Mouse (Mus musculus) T-helper 2 cell (primary cell): ENCODE measurements around the gene Pea15a.

Experiments used
- in situ Hi-C: fragments of 300-600 bp; cut with MboI, MseI; formaldehyde crosslinking; loops from one replicate; pipeline ENCODE4 v1.15.1; 2025; ENCODE audit warnings: high pct_unique_total_duplicates

Gene Pea15a

DNA sequence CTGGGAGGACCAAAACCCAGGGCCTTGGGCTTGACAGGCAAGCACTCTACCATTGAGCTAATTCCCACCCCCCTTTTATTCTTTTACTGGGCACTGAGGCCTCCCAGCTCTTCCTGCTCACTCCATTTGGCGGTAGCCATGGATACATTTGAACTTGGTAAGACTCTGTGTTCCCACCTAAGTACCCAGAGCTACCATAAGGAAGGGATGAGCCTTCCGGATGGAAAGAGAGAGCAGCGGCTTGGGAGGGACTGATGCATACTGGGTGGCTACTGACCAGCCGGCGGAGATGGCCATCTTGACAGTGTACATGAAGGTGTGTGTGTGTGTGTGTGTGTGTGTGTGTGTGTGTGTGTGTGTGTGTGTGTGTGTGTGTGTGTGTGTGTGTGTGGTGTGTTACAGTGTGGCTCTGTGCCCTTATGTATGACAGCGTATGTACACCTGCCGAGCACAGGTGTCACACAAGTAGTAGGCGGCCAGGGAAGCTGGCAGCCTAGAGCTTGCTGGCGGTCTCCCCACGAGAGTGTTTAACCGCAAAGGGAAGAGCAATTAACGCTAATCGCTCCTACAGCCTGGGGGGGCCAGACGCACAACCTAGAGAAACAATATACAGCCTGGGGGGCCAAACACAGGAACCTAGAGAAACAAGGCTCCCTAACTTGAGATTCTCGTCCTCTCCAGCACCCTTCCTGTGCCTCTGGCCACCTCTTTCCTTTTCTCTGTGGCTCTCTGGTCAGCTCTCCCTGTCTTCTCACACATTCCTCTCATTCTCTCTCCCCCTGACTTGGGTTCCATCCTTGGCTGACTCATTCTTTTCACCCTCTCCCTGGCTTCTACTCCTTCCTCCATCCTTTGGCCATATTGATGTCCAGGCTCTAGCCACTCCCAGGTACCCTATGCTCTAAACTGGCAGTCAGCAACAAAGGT lies 1.5 kb downstream of the Pea15a start:
- in situ Hi-C loops, result loop anchor here (25.0 kb wide), 1 partner anchor 1343 kb away; the partner anchor contains the start of gene Atf6

DNA sequence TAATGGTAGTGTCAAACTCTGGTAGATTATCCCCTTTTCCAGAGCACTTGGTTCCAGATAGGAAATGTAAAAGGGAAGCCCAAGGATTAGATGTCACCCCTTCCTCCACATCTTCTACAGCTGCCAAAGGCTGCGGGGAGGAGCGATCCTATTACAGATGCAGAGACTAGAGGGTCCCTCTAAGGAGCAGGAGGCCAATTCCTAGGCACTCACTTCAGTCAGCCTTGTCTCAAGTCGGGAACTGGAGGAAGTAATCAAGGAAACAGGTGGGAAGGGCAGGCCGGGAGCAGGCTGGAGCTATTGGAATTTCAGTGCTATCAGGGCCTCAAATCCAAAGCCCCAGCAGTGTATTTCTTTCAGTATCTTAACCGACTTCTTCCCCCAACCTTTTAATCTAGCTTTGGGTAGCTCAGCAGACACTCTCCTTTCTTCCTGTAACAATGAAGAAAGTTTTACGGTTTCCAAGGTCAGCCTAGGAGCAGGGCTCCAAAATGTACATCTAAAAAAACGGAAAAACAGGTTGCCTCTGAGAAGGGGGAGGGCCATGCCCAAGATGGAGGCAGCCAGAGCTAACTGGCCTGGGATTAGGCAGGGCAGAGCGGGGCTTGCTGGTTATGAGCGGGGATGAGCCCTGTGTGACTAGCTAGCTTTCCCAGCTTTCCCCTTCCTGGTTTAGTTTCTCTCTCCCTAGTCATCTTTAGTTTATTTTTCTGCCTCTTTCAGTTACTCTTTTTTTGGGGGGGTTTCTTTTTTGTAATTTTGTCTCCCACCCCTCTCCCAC lies 2.4 kb downstream of the Pea15a start:
- in situ Hi-C loops, result loop anchor here (25.0 kb wide), 1 partner anchor 1342 kb away; the partner anchor contains the start of gene Atf6

DNA sequence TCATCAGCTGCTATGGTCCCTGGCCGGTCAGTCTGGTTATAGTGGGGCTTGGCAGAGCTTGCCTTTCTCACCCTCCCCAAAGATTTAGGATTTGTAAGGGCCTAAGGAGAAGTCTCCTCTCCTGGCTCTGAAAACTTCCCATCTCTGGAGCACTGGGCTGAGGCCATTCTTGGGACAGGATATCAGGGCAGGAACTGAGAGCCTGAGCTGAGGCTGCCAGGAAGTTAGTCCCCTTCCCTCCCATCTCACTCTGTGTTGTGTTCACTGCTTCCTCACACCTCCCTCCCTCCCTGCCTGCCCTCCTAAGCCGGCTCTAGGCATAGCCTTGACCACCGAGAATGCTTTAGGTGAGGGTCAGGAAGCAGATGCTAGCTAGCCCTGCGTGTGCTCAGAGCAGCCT lies 3.0 kb downstream of the Pea15a start:
- in situ Hi-C loops, result loop anchor here (25.0 kb wide), 1 partner anchor 1341 kb away; the partner anchor contains the start of gene Atf6

DNA sequence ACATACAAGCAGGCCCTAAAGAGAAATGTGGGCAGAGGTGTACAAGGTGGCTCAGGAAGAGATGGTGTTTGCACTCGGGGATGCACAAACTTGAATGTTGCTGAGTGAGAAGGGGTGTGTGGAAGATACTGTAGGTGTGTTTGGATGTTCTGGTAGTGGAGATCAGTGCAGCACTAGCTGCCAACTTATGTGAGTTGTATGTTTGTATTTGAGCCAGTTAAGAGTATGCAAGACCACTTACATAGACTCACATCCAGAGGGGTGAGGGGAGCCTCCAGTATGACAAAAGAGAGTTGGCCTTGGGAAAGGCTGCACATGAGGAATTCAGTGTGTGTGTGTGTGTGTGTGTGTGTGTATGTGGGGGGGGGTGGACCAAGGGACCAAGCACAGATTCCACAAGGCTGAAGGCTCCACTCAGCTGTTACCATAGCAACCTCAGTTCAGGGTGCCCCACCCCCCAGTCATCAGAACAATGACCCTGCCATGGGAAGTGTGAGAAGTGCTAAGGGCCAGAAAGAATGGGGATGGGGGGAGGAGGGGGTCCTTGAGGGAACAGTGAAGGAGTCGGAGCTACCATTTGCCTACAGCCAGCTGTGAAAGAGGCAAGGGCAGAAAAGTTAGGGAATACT lies 3.6 kb downstream of the Pea15a start:
- in situ Hi-C loops, result loop anchor here (25.0 kb wide), 1 partner anchor 1341 kb away; the partner anchor contains the start of gene Atf6

DNA sequence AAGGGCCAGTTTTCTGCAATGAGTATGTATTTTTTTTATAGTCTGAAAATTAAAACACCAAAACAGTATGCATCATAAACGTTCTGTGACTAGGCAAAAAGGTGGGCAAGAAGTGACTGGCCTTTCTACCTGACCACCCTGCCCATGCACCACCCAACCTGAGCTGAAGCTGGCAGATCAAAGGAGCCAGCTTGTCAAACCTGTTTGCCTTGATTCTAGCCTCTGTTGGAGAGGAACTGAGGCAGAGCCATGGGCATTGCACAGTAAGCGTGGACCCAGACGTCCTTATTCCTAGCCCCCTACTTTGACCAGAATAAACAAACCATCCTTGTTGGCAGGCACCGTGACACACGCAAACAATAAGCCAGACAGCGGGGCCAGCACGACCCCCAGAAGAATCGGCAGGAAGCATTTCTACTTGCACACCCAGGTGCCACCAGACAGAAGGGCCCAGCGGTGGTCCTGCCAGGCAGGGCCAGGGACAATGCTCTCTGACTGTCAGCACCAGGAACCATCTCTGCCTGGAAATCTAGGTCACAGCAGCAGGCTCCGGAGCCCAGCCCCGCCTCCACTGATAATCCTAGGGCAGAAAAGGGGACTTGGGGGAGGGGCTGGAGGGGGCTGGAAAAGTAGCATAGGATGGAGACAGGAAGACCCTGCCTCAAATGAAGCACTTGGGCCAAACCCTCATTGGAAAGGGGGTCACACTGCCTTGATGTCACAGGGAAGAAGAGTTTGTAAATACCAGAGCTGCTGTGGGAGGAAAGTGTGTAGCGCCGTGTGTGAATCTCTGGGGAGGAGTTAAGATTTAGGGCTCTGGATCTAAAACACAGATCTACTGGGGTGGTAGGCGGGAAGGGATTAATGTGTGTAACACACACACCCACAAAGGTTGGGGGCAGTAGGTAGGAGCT lies 4.4 kb downstream of the Pea15a start:
- in situ Hi-C loops, result loop anchor here (25.0 kb wide), 1 partner anchor 1340 kb away; the partner anchor contains the start of gene Atf6

DNA sequence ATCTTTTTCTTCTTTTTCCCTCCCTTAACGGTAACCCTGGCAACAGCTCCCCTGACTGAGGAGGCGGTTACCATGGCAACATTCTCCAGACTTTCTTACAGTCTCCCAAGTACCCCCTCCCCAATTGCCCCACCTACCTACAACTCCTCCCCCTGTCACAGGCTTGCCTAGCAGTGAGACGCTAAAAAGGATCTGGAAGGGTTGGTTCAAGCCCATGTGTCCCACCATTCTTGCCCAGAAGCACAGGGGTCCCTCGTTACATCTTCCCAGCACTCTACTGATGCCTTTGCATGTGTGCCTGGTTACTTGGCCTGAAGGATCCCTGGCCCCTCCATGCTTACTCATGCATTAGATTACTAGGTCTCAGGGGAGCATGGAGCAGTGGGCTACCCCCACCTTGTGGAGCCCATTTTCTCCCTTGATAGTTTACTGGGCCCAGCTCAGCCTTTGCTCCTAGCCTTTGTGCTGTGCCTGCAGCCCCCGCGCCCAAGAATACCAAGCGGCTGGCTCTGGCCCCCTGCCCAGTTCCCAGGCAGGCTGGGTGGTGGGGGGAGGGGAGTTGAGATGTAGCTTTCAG lies 5.6 kb downstream of the Pea15a start:
- in situ Hi-C loops, result loop anchor here (25.0 kb wide), 1 partner anchor 1339 kb away; the partner anchor contains the start of gene Atf6

DNA sequence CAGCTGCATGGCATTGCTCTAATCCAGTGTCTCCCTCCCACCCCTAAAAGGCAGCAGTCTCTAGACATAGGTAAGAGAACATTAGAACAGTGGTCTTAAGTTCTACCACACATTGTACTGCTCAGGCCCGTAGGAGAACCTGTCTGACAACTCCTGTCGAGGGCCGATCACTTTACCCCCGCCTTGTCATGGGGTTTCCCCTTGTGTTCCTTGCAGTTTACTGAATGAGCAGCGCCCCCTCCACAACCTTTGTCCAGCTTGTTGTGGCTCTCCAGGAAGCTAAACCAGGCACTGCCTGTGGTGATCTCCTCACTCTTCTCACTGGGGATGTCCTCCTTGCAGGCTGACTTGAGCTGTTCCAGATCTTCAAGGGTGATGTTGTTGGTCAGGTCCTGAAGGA lies 6.4 kb downstream of the Pea15a start:
- in situ Hi-C loops, result loop anchor here (25.0 kb wide), 1 partner anchor 1338 kb away; the partner anchor contains the start of gene Atf6

DNA sequence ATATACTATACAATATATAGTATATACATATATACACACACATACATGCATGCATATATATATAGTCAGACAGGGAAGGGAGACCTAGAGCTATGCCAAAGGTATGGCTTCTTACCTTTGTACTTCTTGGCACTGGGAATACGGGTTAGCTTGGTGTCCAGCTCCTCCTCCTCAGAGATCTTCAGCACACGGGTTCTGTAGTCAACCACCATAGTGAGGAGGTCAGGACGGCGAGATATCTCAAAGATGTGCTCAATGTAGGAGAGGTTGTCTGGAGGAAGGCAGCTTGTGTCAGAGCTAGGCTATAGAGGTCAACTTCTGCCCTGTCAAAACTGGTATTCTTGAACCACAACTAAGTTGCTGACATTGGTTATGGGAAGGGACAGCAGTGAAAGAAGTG lies 7.6 kb downstream of the Pea15a start:
- in situ Hi-C loops, result no loop called here

DNA sequence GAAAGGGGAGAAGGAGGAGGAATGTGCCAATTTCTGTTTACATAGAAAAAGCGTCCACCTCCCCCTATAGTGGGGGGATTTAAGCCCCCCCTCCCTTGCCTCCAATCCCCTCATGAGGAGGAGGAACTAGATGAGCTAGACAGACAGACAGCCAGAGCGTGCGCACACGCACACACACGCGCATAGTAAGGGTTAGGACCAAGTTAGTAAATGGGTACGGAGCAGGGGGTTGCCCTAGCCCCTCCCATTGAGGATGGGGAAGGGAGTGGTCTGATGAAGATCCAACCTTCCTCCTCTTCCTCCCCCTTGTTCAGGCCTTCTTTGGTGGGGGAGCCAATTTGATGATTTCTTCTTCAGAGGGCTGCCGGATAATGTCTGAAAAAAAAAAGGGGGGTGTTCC lies 8.3 kb downstream of the Pea15a start:
- in situ Hi-C loops, result no loop called here

DNA sequence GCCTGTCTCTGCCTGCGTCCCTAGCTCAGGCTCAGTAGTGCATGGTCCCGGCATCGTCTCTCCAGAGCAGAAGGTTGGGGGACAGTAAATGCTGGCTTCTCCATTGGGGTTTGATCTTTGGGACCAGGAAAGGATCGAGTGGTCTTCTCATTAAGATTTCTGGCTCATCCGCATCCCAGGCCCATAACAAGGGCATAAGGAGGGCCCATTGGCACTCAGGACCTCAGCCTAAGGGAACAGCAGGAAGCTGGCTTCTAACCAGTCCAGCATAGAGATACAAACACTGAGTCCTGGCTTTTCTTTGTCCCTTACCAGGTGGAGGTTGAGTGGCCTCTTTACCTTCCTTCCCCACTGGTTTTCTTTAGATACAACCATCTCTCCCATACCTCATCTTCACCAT lies 8.8 kb downstream of the Pea15a start:
- in situ Hi-C loops, result no loop called here

DNA sequence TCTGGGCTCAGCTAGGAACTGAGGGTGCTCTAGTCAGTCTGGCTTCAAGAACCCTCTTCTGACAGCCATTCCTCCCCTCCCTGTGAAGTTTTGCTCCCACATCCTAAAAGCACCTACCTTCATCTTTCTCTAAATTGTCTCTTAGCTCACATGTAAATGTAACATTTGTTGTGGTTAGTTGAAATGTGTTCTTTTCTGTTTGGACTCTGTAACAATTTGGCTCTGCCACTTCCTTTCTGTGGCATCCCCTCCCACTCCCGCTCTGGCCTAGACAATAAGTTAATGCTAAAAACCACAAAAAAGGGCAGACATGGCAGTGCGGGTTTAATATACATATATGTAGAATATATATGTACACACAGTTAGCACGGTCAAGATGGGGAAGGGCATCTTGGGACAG lies 9.5 kb downstream of the Pea15a start:
- in situ Hi-C loops, result no loop called here

DNA sequence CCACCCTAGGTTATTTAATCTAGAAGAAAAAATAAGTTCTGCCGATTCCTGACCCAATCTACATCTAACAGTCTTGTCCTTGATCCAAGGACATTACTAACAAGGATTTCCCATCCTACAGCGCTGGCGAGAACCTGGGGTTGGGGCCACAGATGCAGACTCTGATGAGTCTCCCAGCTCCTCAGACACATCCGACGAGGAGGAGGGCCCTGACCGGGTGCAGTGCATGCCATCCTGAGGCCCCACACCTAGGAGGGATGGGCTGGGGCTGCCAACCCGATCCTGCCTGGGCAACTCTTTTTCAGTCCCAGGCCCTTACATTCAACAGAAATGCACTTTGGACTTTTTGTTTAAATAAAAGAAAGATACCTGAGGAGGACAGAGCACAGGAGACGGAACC lies 12.2 kb downstream of the Pea15a start:
- in situ Hi-C loops, result no loop called here

DNA sequence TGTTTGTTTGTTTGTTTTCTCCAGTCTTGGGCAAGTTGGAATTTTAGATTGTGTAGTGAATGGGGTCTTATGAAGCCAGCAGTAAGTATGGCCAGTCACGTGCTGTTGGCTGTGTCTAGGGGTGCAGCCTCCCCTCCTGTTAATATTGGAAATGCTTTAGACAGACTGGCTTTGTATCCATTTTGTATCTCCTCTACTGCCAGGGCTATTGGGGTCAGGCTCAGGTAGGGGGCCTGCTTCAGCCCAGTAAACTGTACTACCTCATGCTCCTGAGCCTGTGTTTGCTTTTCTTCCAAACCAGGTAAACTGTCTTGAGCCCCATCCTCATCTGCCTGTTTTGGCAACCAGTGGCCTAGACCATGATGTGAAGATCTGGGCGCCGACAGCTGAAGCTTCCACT lies 14.4 kb downstream of the Pea15a start:
- in situ Hi-C loops, result no loop called here

DNA sequence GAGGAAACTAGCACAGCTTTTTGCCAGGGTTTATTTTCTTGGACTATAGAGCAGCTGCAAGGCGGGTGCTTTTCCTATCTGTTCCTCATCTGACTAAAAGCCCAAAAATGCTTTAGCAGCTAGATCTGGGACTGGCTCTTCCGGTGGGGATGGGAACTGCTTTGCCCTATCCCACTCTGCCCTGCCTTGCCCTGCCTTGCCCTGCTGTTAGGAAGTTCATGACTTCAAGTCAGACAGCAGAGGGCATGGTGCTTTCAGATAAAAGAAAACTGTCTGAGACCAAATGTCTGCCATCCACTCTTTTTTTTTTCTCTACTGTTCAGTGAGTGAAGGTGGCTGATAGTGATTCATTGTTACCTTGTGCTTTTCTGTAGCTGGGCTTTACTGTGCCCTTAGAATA lies 15.0 kb downstream of the Pea15a start:
- in situ Hi-C loops, result no loop called here

DNA sequence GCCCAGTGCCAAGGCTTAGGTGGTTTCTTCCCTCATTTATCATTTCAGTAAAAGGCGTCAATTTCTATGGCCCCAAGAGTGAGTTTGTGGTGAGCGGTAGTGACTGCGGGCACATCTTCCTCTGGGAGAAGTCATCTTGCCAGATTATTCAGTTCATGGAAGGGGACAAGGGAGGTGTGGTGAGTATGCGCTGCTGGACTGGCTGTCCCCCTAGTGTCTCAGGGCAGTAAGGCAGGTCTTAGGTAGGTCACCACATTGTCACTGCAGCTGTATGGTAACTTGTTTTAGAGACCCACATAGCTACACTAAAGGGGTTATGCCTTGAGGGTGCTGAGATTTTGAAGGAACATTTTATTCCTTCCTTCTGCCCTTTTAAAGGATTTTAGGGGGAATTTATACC lies 17.7 kb downstream of the Pea15a start:
- in situ Hi-C loops, result no loop called here

DNA sequence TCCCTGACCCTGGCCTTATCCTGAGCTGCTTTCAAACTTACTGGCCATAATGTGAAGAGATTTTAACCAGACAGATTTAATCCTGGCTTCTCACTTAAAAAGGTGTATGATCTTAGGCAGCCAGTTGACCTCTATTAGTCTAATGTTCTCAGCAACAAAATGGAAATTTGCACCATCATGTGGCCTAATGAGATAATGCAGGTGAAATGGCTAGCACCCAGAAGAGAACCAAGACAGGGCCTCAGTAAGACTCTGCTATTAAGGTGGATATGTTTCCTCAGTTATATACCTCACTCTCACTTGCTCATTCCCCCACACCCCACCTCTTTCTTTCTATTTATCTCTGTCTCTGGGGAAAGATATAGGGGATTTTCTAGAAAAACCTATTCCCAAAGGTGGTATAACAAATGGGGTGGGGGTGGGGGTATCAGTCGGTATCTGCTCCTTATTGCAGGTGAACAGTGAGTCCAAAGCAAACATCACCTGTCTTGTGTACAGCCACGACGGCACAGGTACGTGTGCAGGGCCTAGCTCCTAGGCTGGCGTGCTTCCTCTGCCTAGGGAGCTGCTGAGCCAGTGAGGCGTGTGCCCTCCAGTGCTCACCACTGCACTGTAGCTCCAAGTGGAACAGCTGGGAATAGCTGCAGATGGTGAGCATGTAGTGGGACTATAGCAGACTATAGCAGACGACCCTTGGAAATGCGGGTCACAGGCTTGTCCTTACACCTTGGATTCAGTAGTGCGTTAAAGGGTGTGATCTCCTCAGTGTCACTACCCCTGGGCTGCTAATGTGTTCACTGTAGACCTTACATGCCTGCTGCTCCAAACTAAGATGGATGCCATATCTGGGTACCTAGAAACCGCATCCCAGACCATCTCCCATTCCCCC lies 20.0 kb downstream of the Pea15a start:
- in situ Hi-C loops, result no loop called here

DNA sequence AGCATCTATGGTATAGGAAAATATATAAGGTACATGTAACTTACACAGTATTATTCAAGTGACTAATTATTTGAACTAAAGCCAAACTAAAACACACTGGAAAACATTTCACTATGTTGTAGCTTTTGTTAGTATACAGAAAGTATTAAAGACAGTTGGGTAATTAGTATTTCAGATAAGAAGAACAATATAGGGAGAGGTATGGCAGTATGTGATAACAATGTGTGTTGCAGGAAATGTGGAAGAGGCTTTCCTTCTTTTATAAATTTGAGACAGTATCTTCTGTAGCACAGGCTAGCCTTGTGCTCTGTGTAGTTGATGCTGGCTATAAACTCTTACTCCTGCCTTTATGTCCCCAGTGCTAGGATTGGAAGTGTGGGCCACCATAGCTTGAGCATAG lies 22.7 kb downstream of the Pea15a start:
- in situ Hi-C loops, result no loop called here

DNA sequence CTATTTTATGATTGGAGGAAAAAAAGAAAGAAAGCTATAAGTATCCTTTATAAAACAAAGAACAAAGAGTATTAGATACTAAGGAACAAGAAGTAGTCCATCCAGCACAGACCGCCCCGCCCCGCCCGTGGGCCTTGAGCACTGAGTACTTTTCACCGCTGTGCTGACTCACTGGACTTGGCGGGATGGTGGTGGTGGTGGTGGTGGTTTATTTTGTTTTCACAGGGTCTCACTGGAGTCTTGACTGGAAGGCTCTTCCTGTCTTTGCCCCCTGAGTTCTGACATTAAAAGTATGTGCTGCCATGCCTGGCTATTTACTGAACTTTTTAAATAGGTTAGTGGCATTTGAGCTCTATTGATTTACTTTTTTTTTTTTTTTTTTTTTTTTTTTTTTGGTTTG lies 23.5 kb downstream of the Pea15a start:
- in situ Hi-C loops, result no loop called here

DNA sequence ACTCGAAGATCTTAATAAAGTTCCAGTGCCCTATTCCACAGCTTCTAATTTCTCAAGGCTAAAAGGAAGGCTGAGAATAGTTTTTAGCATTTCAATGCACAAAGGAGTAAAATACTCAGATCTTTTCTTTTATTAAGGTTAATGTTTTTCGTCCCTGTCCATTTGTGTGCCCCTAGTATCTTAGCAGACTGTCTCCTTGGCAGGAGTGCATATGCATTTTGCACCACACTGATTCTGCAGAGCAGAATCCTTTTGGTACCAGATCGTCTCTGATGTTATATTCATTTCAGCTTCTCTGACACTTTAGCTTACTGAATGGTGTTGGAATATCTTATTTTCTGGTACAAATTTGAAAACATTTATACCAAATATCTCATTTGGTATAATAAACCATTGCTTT lies 24.8 kb downstream of the Pea15a start:
- in situ Hi-C loops, result no loop called here
